Mouse (Mus musculus) stomach, postnatal 0 days (tissue): Measurements from ENCODE around the gene Pik3c2g. TPM values are rescaled to one million over a fixed set of nuclear protein-coding genes. Genes with fewer than 3 reads are reported as not detected.

ENCODE experiments used
- ATAC-seq: fragments of 200-750 bp; cut with Nextera tagmentation; 2 replicates; pipeline ENCODE4 v1.8.0; 2017; ENCODE audit not compliant: low FRiP score, low TSS enrichment
- DNase-seq: peaks from one replicate; pipeline ENCODE4 v3.0.0-alpha.2; 2016; ENCODE audit warnings: low spot score
- H3K27ac ChIP-seq: fragments of 300-500 bp; sonication (generic); replicated peaks from 2 replicates; pipeline ENCODE4 v1.5.1; 2014; ENCODE audit warnings: mild to moderate bottlenecking, control low read depth
- H3K27me3 ChIP-seq: fragments of 300-500 bp; sonication (generic); 2 replicates; pipeline ENCODE4 v1.6.1; 2014; ENCODE audit warnings: low read length; ENCODE audit not compliant: control insufficient read depth, insufficient read depth
- H3K36me3 ChIP-seq: fragments of 300-500 bp; sonication (generic); 2 replicates; pipeline ENCODE4 v1.6.1; 2014; ENCODE audit warnings: low read length, mixed read lengths; ENCODE audit not compliant: control insufficient read depth, insufficient read depth
- H3K4me1 ChIP-seq: fragments of 300-500 bp; sonication (generic); replicated peaks from 2 replicates; pipeline ENCODE4 v1.6.1; 2014; ENCODE audit warnings: antibody characterized with exemption; ENCODE audit not compliant: control insufficient read depth, insufficient read depth
- H3K4me2 ChIP-seq: fragments of 300-500 bp; sonication (generic); replicated peaks from 2 replicates; pipeline ENCODE4 v1.6.1; 2014; ENCODE audit warnings: low read depth, mild to moderate bottlenecking, control low read depth, moderate library complexity
- H3K4me3 ChIP-seq: fragments of 300-500 bp; sonication (generic); 2 replicates; pipeline ENCODE4 v1.5.1; 2014; ENCODE audit warnings: low read depth, low read length, control low read depth
- H3K9ac ChIP-seq: fragments of 300-500 bp; sonication (generic); 2 replicates; pipeline ENCODE4 v1.6.1; 2014; ENCODE audit warnings: mild to moderate bottlenecking, low read length, control low read depth, mixed read lengths
- H3K9me3 ChIP-seq: fragments of 300-500 bp; sonication (generic); 2 replicates; pipeline ENCODE4 v1.6.1; 2016; ENCODE audit warnings: low read length; ENCODE audit not compliant: control insufficient read depth
- CTCF ChIP-seq: IDR thresholded peaks from 2 replicates; pipeline ENCODE4 v1.5.1; 2016; ENCODE audit warnings: antibody characterized with exemption, low read depth, mild to moderate bottlenecking, moderate library complexity
- EP300 ChIP-seq: optimal IDR thresholded peaks from 2 replicates; pipeline ENCODE3; 2016; ENCODE audit warnings: antibody characterized with exemption
- WGBS: fragments of 180-500 bp; shearing (Covaris S2); extraction: QIAGEN DNeasy Blood & Tissue Kit; methylation state at CpG from one replicate; pipeline ENCODE4 v1.1.7; 2014; 5-methylcytosine and 5-hydroxymethylcytosine counted together
- polyA plus RNA-seq: library from polyadenylated mRNA; unstranded; fragments of >200 nt; fragmentation: Nextera tagmentation; extraction: Ambion mirVana; gene quantifications from 2 replicates; pipeline ENCODE4 v1.2.1, GENCODE M21; 2015

Gene Pik3c2g
- polyA plus RNA-seq, 1 experiment from 2014 or later: 5.1 TPM

DNA sequence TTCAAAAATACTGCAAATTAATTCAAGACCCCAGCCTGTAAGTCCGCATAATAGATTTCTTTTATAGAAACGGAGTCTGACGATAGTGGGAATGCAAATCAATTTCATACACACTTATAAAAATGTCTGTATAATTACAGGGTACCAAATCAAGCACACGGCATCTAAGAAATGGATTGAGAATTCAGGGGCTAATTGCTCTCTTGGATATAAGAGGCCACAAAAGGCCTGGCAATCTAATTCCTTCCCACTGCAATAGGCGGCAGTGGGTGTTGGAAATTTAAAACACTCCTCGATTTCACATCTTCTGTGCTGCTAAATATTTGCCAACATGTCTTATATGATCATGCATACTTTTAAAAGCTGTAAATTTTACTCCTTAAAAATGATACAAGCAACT is 402.1 kb downstream of the Pik3c2g start:
- H3K4me2 ChIP-seq: no peak overlapping the region
- WGBS: 88% methylated on average over 6 of the region's 6 CpGs
- H3K27ac ChIP-seq: no peak overlapping the region
- no peaks in the 10 kb centered on the region for H3K36me3 ChIP-seq
- no peak for DNase-seq
- ATAC-seq: no peak
- no peak overlapping the region for H3K4me3 ChIP-seq
- H3K27me3 ChIP-seq: no peaks in the 10 kb centered on the region
- TF ChIP-seq EP300 (no peak), CTCF (no peak)
- no peaks in the 10 kb centered on the region for H3K9me3 ChIP-seq
- H3K9ac ChIP-seq: no peak overlapping the region
- no peaks in the 10 kb centered on the region for H3K4me1 ChIP-seq

GRCm38 (mm10) chr6:139989597-139989996 is 402.6 kb downstream of the Pik3c2g start:
- no peaks in the 10 kb centered on the region for H3K36me3 ChIP-seq
- ATAC-seq: no peak
- H3K27ac ChIP-seq: no peak overlapping the region
- TF ChIP-seq CTCF (no peak), EP300 (no peak)
- H3K9ac ChIP-seq: no peak overlapping the region
- no peaks in the 10 kb centered on the region for H3K4me1 ChIP-seq
- no peak for DNase-seq
- no peaks in the 10 kb centered on the region for H3K27me3 ChIP-seq
- no peak overlapping the region for H3K4me2 ChIP-seq
- WGBS: 80% methylated on average over 10 of the region's 10 CpGs
- no peaks in the 10 kb centered on the region for H3K9me3 ChIP-seq
- no peak overlapping the region for H3K4me3 ChIP-seq

- 78% methylated on average over 3 of the region's 3 CpGs for WGBS
- H3K27me3 ChIP-seq: no peaks in the 10 kb centered on the region
- no peaks in the 10 kb centered on the region for H3K36me3 ChIP-seq
- no peaks in the 10 kb centered on the region for H3K9me3 ChIP-seq
- H3K27ac ChIP-seq: no peak overlapping the region
- ATAC-seq (no peak), DNase-seq (no peak)
- H3K9ac ChIP-seq: no peak overlapping the region
- TF ChIP-seq CTCF (no peak), EP300 (no peak)
- H3K4me3 ChIP-seq: no peak overlapping the region
- H3K4me2 ChIP-seq: no peak overlapping the region
- no peaks in the 10 kb centered on the region for H3K4me1 ChIP-seq
These were observed 418.2 kb downstream of the Pik3c2g start for GRCm38 (mm10) chr6:140005181-140005580.

Other genes with a start within 250 kb of the Pik3c2g start
- gene Rergl, start 85.2 kb upstream of the Pik3c2g start, polyA plus RNA-seq: 2.6 and 2.7 TPM in 2 replicates